Mouse (Mus musculus): ENCODE data around the gene Repin1. TPM values are rescaled to one million over a fixed set of nuclear protein-coding genes. Genes with fewer than 3 reads are reported as not detected.
A peak's percentile ranks its signal among the peaks of the same experiment; 100 is the strongest.
"Not testable (repeated sequence)": the region's sequence is repeated elsewhere in the genome, so short reads cannot be mapped to it uniquely, and the experiment has no call there.

Gene Repin1
- polyA plus RNA-seq, 1 experiment from 2014 or later = 23.4 TPM

GRCm38 (mm10) chr6:48601271-48602079 is 7.8 kb downstream of the Repin1 start, which contains the start of gene Zfp775:
Zfp775 (plus strand) TSS chr6:48602063.
- peak; percentile 99 for ATAC-seq (replicated peaks; ENCODE audit: insufficient number of reproducible peaks, insufficient read depth, low FRiP score, low read depth)
- Histone ChIP-seq H3K9ac (peak within 1 kb of the TSS; percentile 81), H3K4me1 (replicated peaks) (peaks cover 15% of the 10 kb centered on the region), H3K4me3 (peak within 1 kb of the TSS; percentile 79), H3K9me3 (replicated peaks) (no peaks in the 10 kb centered on the region), H3K36me3 (peaks cover 33% of the 10 kb centered on the region), H3K4me2 (peak within 1 kb of the TSS; percentile 86), H3K27me3 (no peaks in the 10 kb centered on the region), H3K27ac (peak within 1 kb of the TSS; percentile 86)
- WGBS = 5% methylated on average over 42 of the region's 42 CpGs

- under 1% methylated on average over 28 of the region's 28 CpGs for WGBS
- Histone ChIP-seq H3K9ac (peak overlapping the region; percentile 81), H3K27me3 (no peaks in the 10 kb centered on the region), H3K9me3 (replicated peaks) (no peaks in the 10 kb centered on the region), H3K4me3 (peak overlapping the region; percentile 79), H3K4me2 (peak overlapping the region; percentile 86), H3K27ac (peak overlapping the region; percentile 86), H3K36me3 (peaks cover 26% of the 10 kb centered on the region), H3K4me1 (replicated peaks) (peaks cover 15% of the 10 kb centered on the region)
- peak; percentile 67 for ATAC-seq (replicated peaks; ENCODE audit: insufficient number of reproducible peaks, insufficient read depth, low FRiP score, low read depth)
Observed at GRCm38 (mm10) chr6:48602080-48602741, 8.5 kb downstream of the Repin1 start.

GRCm38 (mm10) chr6:48608124-48608523 is 14.4 kb downstream of the Repin1 start:
- Histone ChIP-seq H3K4me3 (no peak overlapping the region), H3K36me3 (no peaks in the 10 kb centered on the region), H3K27ac (no peak overlapping the region), H3K4me1 (replicated peaks) (peaks cover 7% of the 10 kb centered on the region), H3K9ac (no peak overlapping the region), H3K4me2 (no peak overlapping the region), H3K9me3 (replicated peaks) (no peaks in the 10 kb centered on the region), H3K27me3 (no peaks in the 10 kb centered on the region)
- ATAC-seq (replicated peaks; ENCODE audit: insufficient number of reproducible peaks, insufficient read depth, low FRiP score, low read depth) = no peak
- WGBS = 73% methylated on average over 2 of the region's 2 CpGs

GRCm38 (mm10) chr6:48609512-48609911 is 15.8 kb downstream of the Repin1 start:
- H3K36me3 ChIP-seq = peaks cover 9% of the 10 kb centered on the region; the same call in 1 of the 2 replicates
- no peak overlapping the region for H3K4me3 ChIP-seq
- no peak overlapping the region for H3K27ac ChIP-seq
- no peaks in the 10 kb centered on the region for H3K9me3 ChIP-seq (replicated peaks)
- ATAC-seq (replicated peaks; ENCODE audit: insufficient number of reproducible peaks, insufficient read depth, low FRiP score, low read depth) = no peak
- no peaks in the 10 kb centered on the region for H3K27me3 ChIP-seq
- peaks cover 7% of the 10 kb centered on the region; the same call in 1 of the 2 replicates for H3K4me1 ChIP-seq (replicated peaks)
- no peak overlapping the region for H3K9ac ChIP-seq
- WGBS = 49% methylated on average over 7 of the region's 7 CpGs
- H3K4me2 ChIP-seq = no peak overlapping the region

GRCm38 (mm10) chr6:48610657-48611056 is 17.0 kb downstream of the Repin1 start:
- Histone ChIP-seq H3K4me1 (replicated peaks) (peaks cover 7% of the 10 kb centered on the region; the same call in 1 of the 2 replicates), H3K36me3 (peaks cover 13% of the 10 kb centered on the region; the same call in 1 of the 2 replicates), H3K9ac (no peak overlapping the region), H3K27me3 (no peaks in the 10 kb centered on the region), H3K9me3 (replicated peaks) (no peaks in the 10 kb centered on the region), H3K4me3 (no peak overlapping the region), H3K4me2 (no peak overlapping the region), H3K27ac (no peak overlapping the region)
- ATAC-seq (replicated peaks; ENCODE audit: insufficient number of reproducible peaks, insufficient read depth, low FRiP score, low read depth) = no peak
- WGBS = 76% methylated on average over 3 of the region's 3 CpGs

- ATAC-seq (replicated peaks; ENCODE audit: insufficient number of reproducible peaks, insufficient read depth, low FRiP score, low read depth) = no peak
- no peaks in the 10 kb centered on the region for H3K9me3 ChIP-seq (replicated peaks)
- H3K36me3 ChIP-seq = peaks cover 17% of the 10 kb centered on the region
- 76% methylated on average over 4 of the region's 4 CpGs for WGBS
- H3K4me2 ChIP-seq = no peak overlapping the region
- H3K4me1 ChIP-seq (replicated peaks) = peaks cover 7% of the 10 kb centered on the region; the same call in 1 of the 2 replicates
- no peak overlapping the region for H3K27ac ChIP-seq
- no peak overlapping the region for H3K9ac ChIP-seq
- no peaks in the 10 kb centered on the region for H3K27me3 ChIP-seq
- no peak overlapping the region for H3K4me3 ChIP-seq
Observed at GRCm38 (mm10) chr6:48613464-48613863, 19.8 kb downstream of the Repin1 start.

- no peak for ATAC-seq (replicated peaks; ENCODE audit: insufficient number of reproducible peaks, insufficient read depth, low FRiP score, low read depth)
- Histone ChIP-seq H3K4me1 (replicated peaks) (no peaks in the 10 kb centered on the region), H3K4me2 (no peak overlapping the region), H3K27ac (no peak overlapping the region), H3K4me3 (no peak overlapping the region), H3K9ac (no peak overlapping the region), H3K27me3 (no peaks in the 10 kb centered on the region), H3K9me3 (replicated peaks) (no peaks in the 10 kb centered on the region), H3K36me3 (peaks cover 24% of the 10 kb centered on the region)
- 88% methylated on average over 5 of the region's 5 CpGs for WGBS
Observed at GRCm38 (mm10) chr6:48614756-48615155, 21.1 kb downstream of the Repin1 start.

GRCm38 (mm10) chr6:48620031-48620430 is 26.3 kb downstream of the Repin1 start:
- H3K27ac ChIP-seq = no peak overlapping the region
- ATAC-seq (replicated peaks; ENCODE audit: insufficient number of reproducible peaks, insufficient read depth, low FRiP score, low read depth) = no peak
- no peak overlapping the region for H3K4me2 ChIP-seq
- H3K27me3 ChIP-seq = no peaks in the 10 kb centered on the region
- 91% methylated on average over 30 of the region's 30 CpGs for WGBS
- no peaks in the 10 kb centered on the region for H3K4me1 ChIP-seq (replicated peaks)
- no peaks in the 10 kb centered on the region for H3K9me3 ChIP-seq (replicated peaks)
- H3K9ac ChIP-seq = no peak overlapping the region
- H3K36me3 ChIP-seq = peaks cover 24% of the 10 kb centered on the region
- no peak overlapping the region for H3K4me3 ChIP-seq

GRCm38 (mm10) chr6:48622186-48622843 is 28.6 kb downstream of the Repin1 start:
- H3K9me3 ChIP-seq (replicated peaks); H3K27me3 ChIP-seq; ATAC-seq (replicated peaks; ENCODE audit: insufficient number of reproducible peaks, insufficient read depth, low FRiP score, low read depth); H3K4me1 ChIP-seq (replicated peaks); H3K9ac ChIP-seq; H3K4me2 ChIP-seq; H3K27ac ChIP-seq; H3K4me3 ChIP-seq: not testable (repeated sequence)
- WGBS = 82% methylated on average over 8 of the region's 8 CpGs
- H3K36me3 ChIP-seq = peaks cover 21% of the 10 kb centered on the region

- Histone ChIP-seq H3K4me2 (no peak overlapping the region), H3K4me3 (no peak overlapping the region), H3K4me1 (replicated peaks) (peaks cover 12% of the 10 kb centered on the region), H3K9ac (no peak overlapping the region), H3K36me3 (peaks cover 21% of the 10 kb centered on the region), H3K27ac (no peak overlapping the region), H3K27me3 (peaks cover 9% of the 10 kb centered on the region), H3K9me3 (replicated peaks) (no peaks in the 10 kb centered on the region)
- no peak for ATAC-seq (replicated peaks; ENCODE audit: insufficient number of reproducible peaks, insufficient read depth, low FRiP score, low read depth)
- WGBS = 38% methylated on average over 1 of the region's 1 CpGs
Observed at GRCm38 (mm10) chr6:48623460-48623859, 29.8 kb downstream of the Repin1 start.

GRCm38 (mm10) chr6:48626464-48626863 is 32.8 kb downstream of the Repin1 start, which contains the start of gene AI854703:
AI854703 (plus strand) TSS chr6:48626764.
- WGBS = 35% methylated on average over 8 of the region's 8 CpGs
- peaks cover 24% of the 10 kb centered on the region for H3K4me1 ChIP-seq (replicated peaks)
- no peak within 1 kb of the TSS for H3K27ac ChIP-seq
- H3K4me2 ChIP-seq = peak within 1 kb of the TSS; percentile 93
- H3K9me3 ChIP-seq (replicated peaks) = no peaks in the 10 kb centered on the region
- no peaks in the 10 kb centered on the region for H3K36me3 ChIP-seq
- ATAC-seq (replicated peaks; ENCODE audit: insufficient number of reproducible peaks, insufficient read depth, low FRiP score, low read depth) = no peak
- H3K27me3 ChIP-seq = peaks cover 23% of the 10 kb centered on the region
- H3K9ac ChIP-seq = peak within 1 kb of the TSS; percentile 54
- H3K4me3 ChIP-seq = peak within 1 kb of the TSS; percentile 56
